Mouse (Mus musculus): Measurements from ENCODE around the gene Dnajc4.

Gene Dnajc4

GRCm38 (mm10) chr19:6992011-6992858 lies at the start of gene Dnajc4:
Gene Dnajc4 (minus strand): TSS chr19:6992572.
- DNase-seq (ENCODE audit: low read depth, low spot score) = peak; percentile 95

- DNase-seq (ENCODE audit: low read depth, low spot score) = no peak
Observed at GRCm38 (mm10) chr19:7041171-7041570, 48.8 kb upstream of the Dnajc4 start.

- no peak for DNase-seq (ENCODE audit: low read depth, low spot score)
Observed at GRCm38 (mm10) chr19:7040637-7041130, 48.3 kb upstream of the Dnajc4 start.

GRCm38 (mm10) chr19:7039841-7040636 lies 47.7 kb upstream of the Dnajc4 start, which contains the start of gene Stip1:
Gene Stip1 (minus strand): TSS chr19:7039967.
- peak; percentile 98 for DNase-seq (ENCODE audit: low read depth, low spot score)

GRCm38 (mm10) chr19:7039088-7039720 lies 46.8 kb upstream of the Dnajc4 start:
- no peak for DNase-seq (ENCODE audit: low read depth, low spot score)

- DNase-seq (ENCODE audit: low read depth, low spot score) = no peak
Observed at GRCm38 (mm10) chr19:7034006-7034405, 41.6 kb upstream of the Dnajc4 start.

- DNase-seq (ENCODE audit: low read depth, low spot score) = no peak
Observed at GRCm38 (mm10) chr19:7029531-7029930, 37.2 kb upstream of the Dnajc4 start.

- DNase-seq (ENCODE audit: low read depth, low spot score) = no peak
Observed at GRCm38 (mm10) chr19:7020224-7020641, 27.9 kb upstream of the Dnajc4 start.

- no peak for DNase-seq (ENCODE audit: low read depth, low spot score)
Observed at GRCm38 (mm10) chr19:7019191-7019590, 26.8 kb upstream of the Dnajc4 start, which contains the start of gene Fermt3. Gene Fermt3 (minus strand): TSS chr19:7019469.

- no peak for DNase-seq (ENCODE audit: low read depth, low spot score)
Observed at GRCm38 (mm10) chr19:7018546-7018945, 26.2 kb upstream of the Dnajc4 start.

GRCm38 (mm10) chr19:7017541-7018457 lies 25.4 kb upstream of the Dnajc4 start:
- no peak for DNase-seq (ENCODE audit: low read depth, low spot score)

- no peak for DNase-seq (ENCODE audit: low read depth, low spot score)
Observed at GRCm38 (mm10) chr19:7014481-7015135, 22.2 kb upstream of the Dnajc4 start.

- no peak for DNase-seq (ENCODE audit: low read depth, low spot score)
Observed at GRCm38 (mm10) chr19:7013984-7014383, 21.6 kb upstream of the Dnajc4 start.

- DNase-seq (ENCODE audit: low read depth, low spot score) = no peak
Observed at GRCm38 (mm10) chr19:7012426-7012825, 20.1 kb upstream of the Dnajc4 start.

GRCm38 (mm10) chr19:7006892-7007593 lies 14.7 kb upstream of the Dnajc4 start:
- no peak for DNase-seq (ENCODE audit: low read depth, low spot score)

GRCm38 (mm10) chr19:6999360-7000063 lies 7.1 kb upstream of the Dnajc4 start:
- no peak for DNase-seq (ENCODE audit: low read depth, low spot score)

- DNase-seq (ENCODE audit: low read depth, low spot score) = no peak
Observed at GRCm38 (mm10) chr19:6997721-6998290, 5.4 kb upstream of the Dnajc4 start.

- DNase-seq (ENCODE audit: low read depth, low spot score) = peak; percentile 76
Observed at GRCm38 (mm10) chr19:6996006-6996405, 3.6 kb upstream of the Dnajc4 start, which contains the start of the genes Nudt22 and Trpt1. Gene Nudt22 (minus strand): TSS chr19:6996117. Gene Trpt1 (plus strand): TSS chr19:6996131.

Measured in WW6 (cell line).